Mouse (Mus musculus): Measurements from ENCODE around the gene Tle4. TPM values are rescaled to one million over a fixed set of nuclear protein-coding genes. Genes with fewer than 3 reads are reported as not detected.

Tle4 gene
- total and polyA plus RNA-seq, 2 experiments from 2014 or later: 16.3 to 38.9 TPM

DNA sequence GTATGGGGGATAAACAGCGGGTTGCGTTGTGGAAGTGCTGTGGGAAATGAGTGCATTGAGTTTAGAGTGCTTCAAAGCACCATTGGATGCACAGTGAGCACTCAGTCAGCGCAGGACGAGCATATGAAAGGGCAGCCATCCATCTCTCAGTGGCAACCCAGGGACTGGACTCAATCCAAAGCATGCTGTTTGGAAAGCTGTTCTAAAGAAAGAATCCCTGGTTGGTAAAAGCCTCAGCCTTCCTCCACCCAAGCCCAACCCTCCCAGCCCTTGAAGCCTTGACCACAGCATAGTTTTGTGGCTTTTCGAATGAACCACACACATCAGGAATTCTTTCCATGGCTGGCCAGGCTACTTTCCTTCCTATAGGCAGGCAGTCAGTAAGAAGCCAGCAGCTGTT, 181.0 kb downstream of the Tle4 start:
- 0 out of 2 replicates have a peak, but pooled peaks cover 4% of the 10 kb centered on the region for H3K27me3 ChIP-seq (ENCODE audit: insufficient read depth, low read length)
- no peak overlapping the region for H3K4me2 ChIP-seq (ENCODE audit: low read depth, low read length)
- 19% methylated on average over 5 of the region's 5 CpGs for WGBS
- no peaks in the 10 kb centered on the region for H3K9me3 ChIP-seq (ENCODE audit: low read length)
- H3K27ac ChIP-seq: no peak overlapping the region
- DNase-seq (ENCODE audit: low spot score): peak; percentile 74
- no peak overlapping the region for H3K4me3 ChIP-seq (ENCODE audit: low read length)
- no peaks in the 10 kb centered on the region for H3K36me3 ChIP-seq (ENCODE audit: insufficient read depth, low read length)
- no peak for TF ChIP-seq CTCF (IDR thresholded peaks at IDR 0.05; ENCODE audit: low read depth)
- H3K9ac ChIP-seq (replicated peaks; ENCODE audit: low read length): no peak overlapping the region
- ATAC-seq: peak; percentile 40; the same call in 1 of the 2 replicates
- peaks cover 5% of the 10 kb centered on the region for H3K4me1 ChIP-seq (ENCODE audit: insufficient read depth, low read length)

DNA sequence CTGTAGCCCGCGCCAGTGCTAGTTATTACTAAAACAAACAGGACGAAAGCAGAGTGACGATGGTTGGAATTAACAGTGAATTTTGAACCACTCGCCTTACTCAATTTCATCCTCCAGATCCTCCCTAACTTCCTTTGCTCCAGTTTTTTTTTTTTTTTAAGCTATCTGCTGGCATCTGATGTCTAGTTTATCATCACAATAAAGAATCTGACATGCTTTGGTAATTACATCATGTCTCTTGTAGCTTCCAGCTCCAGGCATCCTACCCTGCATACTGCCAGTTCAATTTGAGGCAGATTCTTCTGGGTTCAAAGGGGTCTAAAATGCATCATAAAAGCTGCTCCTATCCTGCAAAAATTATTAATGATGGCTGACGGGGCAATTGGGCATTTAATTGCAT, 181.9 kb downstream of the Tle4 start:
- DNase-seq (ENCODE audit: low spot score): no peak
- no peak overlapping the region for H3K4me2 ChIP-seq (ENCODE audit: low read depth, low read length)
- no peak overlapping the region for H3K27ac ChIP-seq
- no peak overlapping the region for H3K4me3 ChIP-seq (ENCODE audit: low read length)
- TF ChIP-seq CTCF (IDR thresholded peaks at IDR 0.05; ENCODE audit: low read depth): no peak
- no peak overlapping the region for H3K9ac ChIP-seq (replicated peaks; ENCODE audit: low read length)
- H3K36me3 ChIP-seq (ENCODE audit: insufficient read depth, low read length): no peaks in the 10 kb centered on the region
- no peaks in the 10 kb centered on the region for H3K9me3 ChIP-seq (ENCODE audit: low read length)
- WGBS: 49% methylated on average over 6 of the region's 6 CpGs
- ATAC-seq: no peak
- H3K4me1 ChIP-seq (ENCODE audit: insufficient read depth, low read length): peaks cover 5% of the 10 kb centered on the region
- H3K27me3 ChIP-seq (ENCODE audit: insufficient read depth, low read length): 0 out of 2 replicates have a peak, but pooled peaks cover 4% of the 10 kb centered on the region

DNA sequence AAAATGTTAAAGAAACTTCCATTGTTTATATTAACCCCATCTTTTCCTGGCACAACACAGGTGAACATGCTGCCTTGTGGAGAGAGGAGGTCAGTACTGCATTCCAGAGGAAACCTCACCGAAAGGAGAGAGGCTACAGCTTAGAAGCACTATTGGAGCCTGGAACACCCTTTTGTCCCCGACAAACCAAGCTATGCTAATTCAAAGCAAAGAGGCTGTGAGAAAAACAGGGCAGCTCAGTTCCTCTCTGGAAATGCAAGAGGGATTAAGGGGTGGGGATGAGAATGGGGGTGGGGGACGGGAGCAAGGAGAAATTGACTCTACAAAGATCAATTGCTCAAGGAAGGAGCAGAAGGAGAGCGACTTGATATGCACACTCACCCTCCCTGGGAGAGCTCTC, 182.9 kb downstream of the Tle4 start:
- ATAC-seq (no peak), DNase-seq (ENCODE audit: low spot score) (no peak)
- no peak overlapping the region for H3K27ac ChIP-seq
- WGBS: 16% methylated on average over 4 of the region's 4 CpGs
- no peak for TF ChIP-seq CTCF (IDR thresholded peaks at IDR 0.05; ENCODE audit: low read depth)
- H3K9me3 ChIP-seq (ENCODE audit: low read length): no peaks in the 10 kb centered on the region
- 0 out of 2 replicates have a peak, but pooled peaks cover 4% of the 10 kb centered on the region for H3K27me3 ChIP-seq (ENCODE audit: insufficient read depth, low read length)
- no peak overlapping the region for H3K4me2 ChIP-seq (ENCODE audit: low read depth, low read length)
- no peak overlapping the region for H3K9ac ChIP-seq (replicated peaks; ENCODE audit: low read length)
- peaks cover 5% of the 10 kb centered on the region for H3K4me1 ChIP-seq (ENCODE audit: insufficient read depth, low read length)
- no peak overlapping the region for H3K4me3 ChIP-seq (ENCODE audit: low read length)
- no peaks in the 10 kb centered on the region for H3K36me3 ChIP-seq (ENCODE audit: insufficient read depth, low read length)

DNA sequence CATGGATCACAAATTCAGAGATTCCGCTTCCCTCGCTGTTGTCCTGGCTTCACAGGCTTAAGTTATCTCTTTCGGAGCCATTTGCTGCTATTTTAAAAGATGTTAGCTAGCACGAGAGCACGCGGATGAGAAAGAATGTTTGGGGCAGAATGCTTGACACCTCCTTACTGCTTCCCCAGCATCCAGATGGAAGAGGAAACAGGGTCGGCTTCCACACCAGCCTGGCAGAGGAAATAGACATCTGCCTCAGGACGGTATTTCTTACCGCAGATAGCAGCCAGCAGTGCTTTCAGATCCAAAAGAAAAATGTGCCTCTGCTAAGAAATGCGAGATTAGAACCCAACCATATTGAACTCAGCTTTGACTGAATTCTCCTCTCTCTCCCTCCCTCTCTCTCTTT, 191.2 kb downstream of the Tle4 start:
- Histone ChIP-seq H3K9me3 (ENCODE audit: low read length) (no peaks in the 10 kb centered on the region), H3K4me2 (ENCODE audit: low read depth, low read length) (no peak overlapping the region), H3K4me3 (ENCODE audit: low read length) (no peak overlapping the region), H3K9ac (replicated peaks; ENCODE audit: low read length) (no peak overlapping the region), H3K27ac (no peak overlapping the region), H3K4me1 (ENCODE audit: insufficient read depth, low read length) (no peaks in the 10 kb centered on the region), H3K36me3 (ENCODE audit: insufficient read depth, low read length) (no peaks in the 10 kb centered on the region), H3K27me3 (ENCODE audit: insufficient read depth, low read length) (no peaks in the 10 kb centered on the region)
- no peak for TF ChIP-seq CTCF (IDR thresholded peaks at IDR 0.05; ENCODE audit: low read depth)
- ATAC-seq: no peak
- 63% methylated on average over 10 of the region's 10 CpGs for WGBS
- no peak for DNase-seq (ENCODE audit: low spot score)
